Mouse (Mus musculus): Measurements from ENCODE around the gene Wdr38.
A peak's percentile ranks its signal among the peaks of the same experiment; 100 is the strongest.
"Not testable (repeated sequence)": the region's sequence is repeated elsewhere in the genome, so short reads cannot be mapped to it uniquely, and the experiment has no call there.

Wdr38 gene

DNA sequence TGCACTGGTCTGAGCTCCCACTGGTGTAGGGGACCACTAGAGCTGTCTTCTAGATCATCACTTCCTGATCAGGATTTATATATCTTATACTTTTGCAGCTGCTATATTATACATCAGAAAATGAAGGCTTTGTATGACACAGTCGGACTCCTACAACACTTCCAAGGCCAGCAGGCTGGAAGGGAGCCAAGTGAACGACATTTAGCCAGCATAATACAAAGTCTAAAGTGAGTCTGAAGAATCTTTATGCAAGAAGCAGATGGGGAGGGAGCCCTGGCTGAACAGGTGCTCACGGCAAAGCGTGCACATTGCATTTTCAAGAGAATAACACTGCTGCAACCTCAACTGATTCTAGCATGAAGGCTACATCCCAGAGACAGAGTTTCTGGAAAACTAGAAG, 4.8 kb upstream of the Wdr38 start:
- DNase-seq (ENCODE audit: low read depth, low spot score): no peak

DNA sequence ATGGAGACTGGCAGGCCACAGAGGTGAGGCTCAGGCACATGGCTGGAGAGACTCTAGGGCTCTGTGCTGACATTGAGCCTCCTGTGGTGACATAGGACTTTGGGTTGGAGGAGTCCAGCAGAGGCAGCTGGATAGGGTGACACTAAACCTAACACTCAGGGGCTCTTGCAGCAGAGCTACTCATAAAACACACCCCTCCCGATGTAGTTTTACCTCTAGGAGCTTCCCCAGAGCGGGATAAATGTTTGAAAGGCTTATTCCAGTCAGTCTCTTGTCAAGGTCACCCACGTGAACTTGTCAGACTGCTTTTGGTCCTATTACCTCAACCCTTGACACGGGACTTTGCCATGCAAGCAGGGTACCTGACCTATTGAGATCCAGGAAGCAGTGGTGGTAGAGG, 2.1 kb downstream of the Wdr38 start:
- no peak for DNase-seq (ENCODE audit: low read depth, low spot score)

- DNase-seq (ENCODE audit: low read depth, low spot score): peak; percentile 32
Measured at GRCm38 (mm10) chr2:38999910-39000586, 2.8 kb downstream of the Wdr38 start.

- no peak for DNase-seq (ENCODE audit: low read depth, low spot score)
Measured at GRCm38 (mm10) chr2:39000587-39000919, 3.3 kb downstream of the Wdr38 start.

- no peak for DNase-seq (ENCODE audit: low read depth, low spot score)
Measured at GRCm38 (mm10) chr2:39001866-39002265, 4.6 kb downstream of the Wdr38 start.

GRCm38 (mm10) chr2:39003106-39003505, 5.8 kb downstream of the Wdr38 start:
- DNase-seq (ENCODE audit: low read depth, low spot score): no peak

GRCm38 (mm10) chr2:39003512-39003911, 6.2 kb downstream of the Wdr38 start:
- peak; percentile 32 for DNase-seq (ENCODE audit: low read depth, low spot score)

GRCm38 (mm10) chr2:39004372-39004771, 7.1 kb downstream of the Wdr38 start:
- peak; percentile 25 for DNase-seq (ENCODE audit: low read depth, low spot score)

GRCm38 (mm10) chr2:39004880-39005435, 7.7 kb downstream of the Wdr38 start, which contains the start of gene Arpc5l:
Gene Arpc5l (plus strand): TSS chr2:39005348.
- DNase-seq (ENCODE audit: low read depth, low spot score): peak; percentile 94

GRCm38 (mm10) chr2:39005574-39006079, 8.4 kb downstream of the Wdr38 start, which contains the start of gene Rpl35:
Gene Rpl35 (minus strand): TSS chr2:39005624.
- DNase-seq (ENCODE audit: low read depth, low spot score): peak; percentile 76

- DNase-seq (ENCODE audit: low read depth, low spot score): peak; percentile 29
Measured at GRCm38 (mm10) chr2:39006149-39006730, 9.0 kb downstream of the Wdr38 start.

DNA sequence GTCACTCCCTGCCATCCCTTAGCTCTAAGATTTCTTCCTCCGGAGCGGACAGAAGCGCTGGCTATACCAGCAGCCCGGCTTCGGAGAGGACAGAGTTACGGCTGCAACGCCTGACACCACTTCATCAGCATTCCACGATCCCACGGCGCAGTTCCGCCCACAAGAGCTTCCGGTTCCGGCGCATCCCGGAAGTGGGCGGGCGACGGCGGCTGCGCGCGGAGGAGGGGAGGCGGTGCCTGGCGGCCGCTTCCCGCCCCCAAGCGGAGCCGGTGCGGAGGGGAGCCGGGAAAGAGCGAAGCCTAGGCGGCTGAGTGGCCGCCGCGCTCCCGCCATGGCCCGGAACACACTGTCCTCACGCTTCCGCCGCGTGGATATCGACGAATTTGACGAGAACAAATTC, 10.6 kb downstream of the Wdr38 start:
- peak; percentile 91 for DNase-seq (ENCODE audit: low read depth, low spot score)

DNA sequence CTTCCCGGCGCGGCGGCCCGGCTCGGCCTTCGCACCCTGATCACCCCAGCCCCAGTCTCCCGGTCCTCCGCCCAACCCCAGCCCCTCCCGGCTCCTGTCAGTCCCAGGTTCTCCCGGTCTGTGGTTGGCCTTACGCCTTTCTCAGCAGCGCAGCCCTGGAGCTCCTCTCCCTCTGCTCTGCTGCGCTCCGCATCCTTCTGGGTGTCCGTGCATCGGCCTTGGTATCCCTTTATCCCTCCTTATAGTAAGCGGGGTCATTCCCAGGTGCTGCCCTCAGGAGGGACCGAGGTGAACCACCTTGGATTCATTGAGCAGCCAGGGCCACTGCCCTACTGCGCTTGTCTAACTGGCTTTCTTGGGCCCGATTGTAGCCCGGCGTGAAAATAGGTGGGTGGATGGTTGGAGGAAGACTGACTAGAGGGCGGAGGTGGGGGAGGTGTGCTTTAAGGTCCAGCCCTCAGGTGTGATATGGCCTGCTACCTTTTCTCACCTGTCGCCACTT, 11.1 kb downstream of the Wdr38 start:
- peak; percentile 32 for DNase-seq (ENCODE audit: low read depth, low spot score)

DNA sequence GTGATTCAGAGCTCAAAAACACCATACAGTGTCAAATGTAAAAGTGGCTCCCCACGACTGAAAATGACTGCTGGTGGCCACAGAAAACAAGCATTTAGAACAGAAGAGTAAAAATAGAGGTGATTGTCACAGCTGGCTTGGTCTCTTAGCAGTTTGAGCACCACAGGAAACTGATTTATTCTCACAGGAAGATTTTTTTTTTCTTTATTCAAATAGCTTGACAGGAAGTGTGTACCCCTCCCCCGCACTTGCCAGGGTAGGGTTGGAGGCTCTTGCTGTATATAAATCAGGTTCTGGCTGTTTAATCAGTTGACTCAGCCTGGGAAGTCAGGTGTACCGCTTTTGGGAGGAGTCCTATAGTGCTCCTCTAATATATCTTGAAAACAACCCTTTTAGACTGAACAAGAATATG, 11.7 kb downstream of the Wdr38 start:
- DNase-seq (ENCODE audit: low read depth, low spot score): no peak

DNA sequence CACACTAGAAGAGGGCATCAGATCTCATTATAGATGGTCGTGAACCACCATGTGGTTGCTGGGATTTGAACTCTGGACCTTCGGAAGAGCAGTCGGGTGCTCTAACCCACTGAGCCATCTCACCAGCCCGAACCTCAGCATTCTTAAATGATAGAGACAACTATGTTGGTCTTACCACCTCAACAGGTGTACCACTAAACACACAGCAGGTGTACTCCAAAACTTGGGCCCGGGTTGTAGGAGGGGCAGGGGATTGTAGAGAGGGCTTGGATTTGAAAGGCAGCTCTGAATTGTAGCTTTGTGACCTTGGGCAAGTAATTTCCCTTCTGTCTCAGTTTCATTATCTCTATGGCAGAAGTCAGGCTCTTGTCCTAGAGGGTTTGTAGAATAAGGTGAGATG, 12.9 kb downstream of the Wdr38 start:
- not testable (repeated sequence) for DNase-seq (ENCODE audit: low read depth, low spot score)

GRCm38 (mm10) chr2:39011264-39011663, 14.0 kb downstream of the Wdr38 start:
- no peak for DNase-seq (ENCODE audit: low read depth, low spot score)

DNA sequence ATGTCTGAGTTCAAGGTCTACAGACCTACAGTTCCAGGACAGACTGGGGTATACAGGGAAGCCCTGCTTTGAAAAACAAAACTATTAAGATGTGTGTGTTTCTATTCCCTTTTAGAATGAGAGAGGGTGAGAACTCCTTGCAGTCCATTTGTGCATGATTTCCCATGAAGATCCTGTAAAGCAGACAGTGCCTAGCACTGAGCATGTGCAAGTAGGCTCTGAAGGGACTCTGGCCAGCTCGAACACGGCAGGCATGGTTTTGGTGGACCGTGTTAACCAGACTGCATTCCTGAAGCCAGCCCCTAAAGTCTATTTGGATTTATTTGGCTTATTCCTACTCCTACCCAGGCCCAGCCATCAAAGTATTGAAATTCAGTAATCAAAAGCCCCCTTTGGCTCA, 14.7 kb downstream of the Wdr38 start:
- no peak for DNase-seq (ENCODE audit: low read depth, low spot score)

GRCm38 (mm10) chr2:39012768-39013279, 15.5 kb downstream of the Wdr38 start:
- no peak for DNase-seq (ENCODE audit: low read depth, low spot score)

DNA sequence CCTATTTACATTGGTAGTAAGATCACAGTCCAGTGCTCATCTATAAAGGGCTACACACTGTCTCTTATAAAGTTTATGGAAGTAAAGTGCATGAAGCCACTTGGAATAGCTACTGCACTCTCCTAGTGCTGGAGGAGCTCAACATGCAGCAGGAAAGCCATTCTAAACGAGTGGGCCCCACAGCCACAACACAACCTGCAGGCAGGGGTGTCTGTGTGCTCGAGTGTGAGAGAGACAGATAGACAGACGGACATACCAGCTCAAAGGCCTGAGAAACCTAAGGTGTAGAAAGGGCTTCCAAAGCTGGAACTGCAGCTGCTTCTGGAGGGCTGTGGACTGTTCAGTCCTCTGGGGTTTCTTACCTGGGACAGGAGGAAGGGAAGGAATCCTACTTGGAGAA, 19.3 kb downstream of the Wdr38 start:
- no peak for DNase-seq (ENCODE audit: low read depth, low spot score)

DNA sequence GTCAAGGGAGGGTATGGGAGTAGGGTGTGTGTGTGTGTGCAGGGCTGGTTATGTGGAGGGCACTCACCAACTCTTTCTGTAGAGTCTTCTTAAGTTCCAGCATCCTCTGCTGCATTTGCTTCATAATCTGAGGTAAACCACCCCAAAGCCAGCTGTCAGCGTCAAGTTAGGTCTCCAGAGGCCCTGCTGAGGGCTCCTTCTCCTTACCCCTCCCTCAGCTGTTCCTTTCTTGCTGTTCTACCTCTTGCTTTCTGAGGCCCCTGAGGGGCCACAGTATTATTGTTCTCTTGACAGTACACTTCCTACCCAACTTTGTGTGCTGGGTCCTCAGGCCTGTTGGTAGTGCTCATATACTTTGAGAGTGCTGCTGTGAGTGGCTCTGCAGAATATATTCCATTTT, 22.7 kb downstream of the Wdr38 start:
- DNase-seq (ENCODE audit: low read depth, low spot score): no peak

DNA sequence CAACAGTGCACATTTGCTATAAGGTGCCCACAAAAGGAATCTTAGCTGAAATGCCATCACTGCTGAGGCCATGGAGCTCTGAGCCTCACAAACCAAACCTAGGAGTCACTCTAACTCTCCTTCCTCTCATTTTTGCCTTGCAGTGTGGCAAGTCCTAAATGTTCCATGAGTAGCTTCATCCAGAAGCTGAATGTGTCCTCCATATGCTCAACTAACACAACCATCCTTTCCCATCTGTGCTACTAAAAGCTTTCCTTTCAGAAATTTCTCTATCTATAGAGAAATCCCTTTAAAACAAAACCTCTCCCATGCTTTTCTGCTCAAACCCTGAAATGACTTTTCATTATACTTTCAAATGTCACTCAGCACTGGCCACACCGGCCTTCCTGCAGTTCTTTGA, 34.3 kb downstream of the Wdr38 start:
- DNase-seq (ENCODE audit: low read depth, low spot score): no peak

- no peak for DNase-seq (ENCODE audit: low read depth, low spot score)
Measured at GRCm38 (mm10) chr2:39040215-39040614, 42.9 kb downstream of the Wdr38 start.

- DNase-seq (ENCODE audit: low read depth, low spot score): no peak
Measured at GRCm38 (mm10) chr2:39048515-39048914, 51.2 kb downstream of the Wdr38 start.
